Mouse (Mus musculus): ENCODE results near the gene Pih1d1. TPM values are rescaled to one million over a fixed set of nuclear protein-coding genes. Genes with fewer than 3 reads are reported as not detected.
A peak's percentile ranks its signal among the peaks of the same experiment; 100 is the strongest.

Gene Pih1d1
- polyA plus RNA-seq, 1 experiment = 62.5 TPM

DNA sequence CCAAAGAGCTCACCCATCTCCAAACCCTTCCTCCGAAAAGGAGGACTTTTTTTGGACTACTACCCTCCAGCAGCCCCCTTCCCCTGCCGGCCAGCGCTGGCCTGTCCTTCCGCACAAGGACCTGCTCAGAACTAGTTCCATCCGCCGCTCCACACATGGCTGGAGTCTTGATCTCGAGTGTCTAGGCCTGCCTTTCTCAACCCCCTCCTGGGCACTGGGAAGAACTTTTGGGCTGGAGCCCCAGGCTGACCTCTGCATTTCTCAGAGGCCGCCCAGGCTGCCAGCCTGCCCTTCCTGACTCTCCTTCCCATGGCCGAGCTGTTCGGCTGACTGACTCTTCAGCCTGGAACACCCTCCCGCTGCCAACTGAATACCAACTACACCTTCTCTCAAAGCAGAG lies 28.5 kb downstream of the Pih1d1 start:
- 8% methylated on average over 11 of the region's 11 CpGs for WGBS
- DNase-seq (ENCODE audit: low read depth, low spot score) = no peak

DNA sequence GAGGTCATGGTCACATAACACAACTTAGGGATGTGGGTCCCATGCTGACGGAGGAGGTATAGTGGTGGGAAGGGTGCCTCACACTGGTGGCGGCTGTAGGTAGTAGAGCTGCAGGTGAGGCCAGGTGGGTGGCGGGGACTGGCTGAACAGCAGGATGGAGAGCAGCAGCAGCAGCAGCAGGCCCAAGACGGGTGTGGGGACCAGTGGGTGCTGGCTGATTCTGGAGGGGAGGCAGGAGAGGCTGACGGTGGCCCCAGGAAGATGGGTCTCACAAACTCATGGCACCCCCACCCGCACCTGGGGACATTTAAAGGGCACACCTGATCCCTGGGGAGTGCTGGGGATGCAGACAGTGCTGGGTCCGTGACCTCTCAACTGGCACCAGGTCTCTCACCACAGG lies 29.6 kb downstream of the Pih1d1 start:
- WGBS = 68% methylated on average over 7 of the region's 7 CpGs
- no peak for DNase-seq (ENCODE audit: low read depth, low spot score)

DNA sequence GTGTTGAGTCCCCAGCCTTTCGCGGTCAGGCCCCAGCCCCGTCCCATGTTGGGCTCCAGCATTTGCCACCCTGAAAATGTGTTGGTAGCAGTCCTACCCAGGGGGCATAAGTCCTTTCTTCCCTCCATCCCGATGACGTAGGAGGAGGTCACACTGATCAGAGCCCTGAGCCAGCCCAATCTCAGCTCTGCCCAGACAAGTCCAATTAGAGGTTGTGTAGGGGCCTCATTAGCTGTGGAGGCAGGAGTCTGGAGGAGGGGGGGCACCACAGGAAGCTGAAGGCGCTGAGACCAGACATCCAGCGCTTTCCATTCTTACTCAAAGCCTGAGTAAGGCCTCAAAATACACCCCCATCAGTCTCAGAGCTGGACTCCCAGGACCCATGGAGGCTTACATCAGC lies 31.8 kb downstream of the Pih1d1 start:
- no peak for DNase-seq (ENCODE audit: low read depth, low spot score)
- 65% methylated on average over 7 of the region's 7 CpGs for WGBS

DNA sequence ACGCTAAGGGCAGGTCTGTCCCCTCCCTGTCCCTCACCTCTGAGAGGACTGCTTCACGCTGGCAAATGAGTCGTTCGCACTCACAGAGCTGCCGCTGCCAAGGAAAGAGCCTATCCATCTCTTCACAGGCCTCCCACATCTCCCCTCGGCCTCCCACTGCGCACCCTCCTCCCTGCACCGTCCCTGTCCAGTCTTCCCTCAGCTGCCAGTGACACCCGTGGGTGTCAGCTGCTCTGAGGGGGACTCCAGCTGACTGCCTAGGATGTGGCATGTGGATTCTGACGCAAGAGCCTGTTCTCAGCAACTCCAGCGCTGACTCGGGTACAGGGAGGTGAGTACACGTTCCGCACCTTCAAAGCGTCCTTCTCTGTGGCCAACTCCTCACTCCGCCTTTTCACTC lies 35.5 kb downstream of the Pih1d1 start:
- WGBS = 53% methylated on average over 16 of the region's 16 CpGs
- DNase-seq (ENCODE audit: low read depth, low spot score) = no peak

DNA sequence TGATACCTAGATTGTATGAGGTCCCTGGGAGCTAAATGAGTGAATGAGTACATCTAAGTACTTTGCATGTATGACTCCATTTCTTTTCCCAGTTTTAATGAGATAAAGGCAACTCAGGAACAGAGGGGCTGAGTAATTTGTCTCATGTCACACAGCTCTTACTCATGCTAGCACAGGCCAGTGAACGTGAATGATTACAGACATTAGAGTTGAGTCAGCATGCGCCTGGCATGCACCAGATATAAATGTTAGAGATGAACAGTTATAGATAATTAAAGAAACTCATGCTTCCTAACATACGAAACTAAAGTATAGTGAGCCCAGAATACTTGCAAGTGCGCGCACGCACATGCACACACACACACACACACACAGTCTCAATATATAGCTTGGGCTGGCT lies 36.1 kb downstream of the Pih1d1 start:
- no peak for DNase-seq (ENCODE audit: low read depth, low spot score)
- 86% methylated on average over 6 of the region's 6 CpGs for WGBS

DNA sequence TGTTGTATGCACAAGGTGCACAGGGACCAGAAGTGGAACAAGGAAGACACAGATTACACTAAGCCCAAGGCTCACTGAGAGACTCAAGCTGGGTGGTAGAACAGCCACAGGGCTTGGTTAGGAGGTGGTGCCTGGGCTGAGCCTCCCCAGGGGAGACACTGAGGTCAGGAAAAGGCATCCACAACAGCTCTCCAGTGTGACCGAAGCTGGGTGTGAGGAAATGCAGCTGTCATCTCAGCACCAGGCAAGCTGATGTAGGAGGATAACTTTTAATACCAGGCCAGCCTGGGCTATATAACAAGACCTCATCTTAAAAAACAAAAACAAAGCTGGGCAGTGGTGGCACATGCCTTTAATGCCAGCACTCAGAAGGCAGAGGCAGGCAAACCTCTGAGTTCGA lies 37.1 kb downstream of the Pih1d1 start:
- no peak for DNase-seq (ENCODE audit: low read depth, low spot score)
- 64% methylated on average over 2 of the region's 2 CpGs for WGBS

DNA sequence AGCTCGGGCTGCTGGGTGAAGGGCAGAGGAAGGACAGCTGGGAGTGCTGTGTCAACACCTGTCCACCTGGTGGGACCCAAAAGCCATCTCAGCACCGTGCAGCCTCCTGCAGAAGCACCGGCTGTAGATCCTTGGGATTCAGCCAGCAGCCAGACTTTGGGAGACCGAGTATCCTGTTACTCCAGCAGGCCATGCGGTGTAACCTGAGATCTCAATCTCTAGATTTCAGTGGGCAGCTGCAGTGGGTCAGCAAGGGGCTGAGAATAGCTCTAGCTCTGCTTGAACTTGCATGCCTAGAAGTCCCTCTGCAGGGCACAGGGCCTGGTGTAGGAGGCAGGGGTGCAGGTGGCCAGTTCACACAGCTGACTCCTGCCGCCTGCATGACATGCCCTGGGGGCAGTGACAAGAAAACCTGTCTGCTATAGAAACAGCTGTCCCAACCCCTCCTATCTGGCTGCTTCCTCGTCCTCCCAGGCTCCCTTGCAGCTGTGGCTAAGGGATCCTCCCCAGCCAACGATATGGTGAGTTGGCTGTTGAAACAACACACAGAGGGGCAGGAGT lies 37.8 kb downstream of the Pih1d1 start:
- no peak for DNase-seq (ENCODE audit: low read depth, low spot score)
- 14% methylated on average over 8 of the region's 8 CpGs for WGBS

DNA sequence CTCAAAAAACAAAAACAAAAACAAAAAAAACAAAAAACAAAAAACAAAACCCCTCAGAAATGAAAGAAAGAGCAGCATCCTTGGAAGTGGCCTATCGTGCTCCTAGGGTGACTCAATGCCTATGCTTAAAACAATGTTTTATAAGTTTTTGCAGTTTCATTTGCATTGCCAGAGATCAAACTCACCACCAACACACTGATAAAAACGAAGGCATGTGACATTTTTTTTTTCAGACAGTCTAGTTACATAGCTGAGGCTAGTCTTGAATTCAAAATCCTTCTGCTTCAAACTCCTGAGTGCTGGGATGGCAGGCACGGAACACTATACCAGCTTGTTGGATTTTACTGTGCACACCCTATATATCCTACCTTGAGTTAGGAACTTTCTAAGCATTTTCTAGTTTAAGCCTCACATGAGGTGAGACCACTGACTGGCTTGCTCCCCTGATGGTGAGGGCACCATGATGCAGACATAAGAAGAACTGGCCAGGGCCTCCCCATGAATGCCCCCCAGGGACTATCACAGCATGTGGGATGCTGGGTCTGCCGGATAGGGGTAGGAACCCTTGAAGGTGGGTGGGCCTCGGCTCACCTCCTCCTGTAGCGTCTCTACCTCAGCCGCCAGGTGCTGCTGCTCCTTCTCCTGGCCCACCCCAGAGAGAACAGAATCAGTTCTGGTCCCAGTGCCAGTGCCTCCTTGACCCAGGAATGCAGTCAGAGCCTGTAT lies 38.6 kb downstream of the Pih1d1 start:
- WGBS = 91% methylated on average over 7 of the region's 7 CpGs
- no peak for DNase-seq (ENCODE audit: low read depth, low spot score)

DNA sequence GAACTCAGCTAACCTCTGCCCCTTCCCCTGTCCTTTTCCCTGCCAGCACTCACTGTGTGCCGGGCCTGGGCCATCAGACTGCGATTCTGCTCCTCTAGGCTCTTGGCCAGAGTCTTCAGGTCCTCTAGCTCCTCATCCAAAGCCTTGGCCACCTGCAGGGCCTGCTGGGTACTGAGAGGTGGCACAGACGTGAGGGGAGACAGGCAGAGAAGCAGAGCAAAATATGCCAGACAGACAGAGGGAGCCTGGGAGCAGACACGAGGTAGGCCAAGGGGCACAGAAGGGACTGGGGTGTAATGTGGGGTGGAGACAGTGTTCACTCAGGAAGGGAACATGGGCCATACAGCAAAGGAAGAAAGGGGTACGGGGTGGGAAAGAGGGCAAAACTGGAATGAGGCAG lies 39.3 kb downstream of the Pih1d1 start:
- 67% methylated on average over 5 of the region's 5 CpGs for WGBS
- DNase-seq (ENCODE audit: low read depth, low spot score) = no peak

DNA sequence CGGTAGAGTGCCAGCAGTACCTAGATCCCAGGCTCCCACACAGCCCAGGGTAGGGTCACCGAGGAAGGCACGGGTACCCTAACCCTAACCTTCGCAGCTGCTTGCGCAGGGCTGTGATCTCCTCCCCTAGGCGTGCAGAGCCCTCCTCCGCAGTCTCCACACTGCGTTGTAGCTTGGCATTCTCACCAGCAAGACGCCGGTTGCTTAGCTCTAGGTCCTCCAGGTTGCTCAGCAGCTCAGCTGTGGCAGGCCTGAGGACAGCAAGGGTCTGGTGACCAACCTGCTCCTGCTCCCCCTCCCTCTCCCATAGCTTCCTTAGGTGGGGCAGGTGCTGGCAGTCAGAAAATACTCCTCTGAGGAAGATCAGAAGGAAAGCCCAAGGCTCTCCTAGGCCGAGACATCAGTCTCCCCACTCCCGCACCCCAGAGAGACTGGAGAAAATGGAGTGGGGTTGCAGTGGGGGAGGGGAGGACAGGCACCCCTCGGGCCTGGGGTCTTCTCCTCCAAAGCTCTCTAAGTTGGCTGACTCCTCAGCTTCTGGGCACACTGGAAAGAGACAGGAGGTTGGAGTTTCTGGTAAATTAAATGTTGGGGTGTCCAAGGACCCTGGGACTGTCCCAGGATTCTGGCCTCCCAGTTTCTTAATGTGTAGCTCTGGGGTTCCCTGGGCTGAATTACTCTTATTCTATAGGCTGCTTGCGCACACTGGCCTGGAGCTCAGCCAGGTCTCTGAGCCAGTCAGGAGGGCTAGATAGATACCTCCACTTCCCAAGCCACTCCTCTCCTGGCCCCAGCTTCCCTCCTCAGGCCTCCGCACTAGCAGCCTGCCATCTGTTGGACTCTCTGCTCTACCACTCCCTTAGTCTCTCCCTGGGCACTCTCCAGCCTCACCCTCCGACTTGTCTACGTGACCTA lies 40.0 kb downstream of the Pih1d1 start:
- no peak for DNase-seq (ENCODE audit: low read depth, low spot score)
- 69% methylated on average over 17 of the region's 17 CpGs for WGBS

DNA sequence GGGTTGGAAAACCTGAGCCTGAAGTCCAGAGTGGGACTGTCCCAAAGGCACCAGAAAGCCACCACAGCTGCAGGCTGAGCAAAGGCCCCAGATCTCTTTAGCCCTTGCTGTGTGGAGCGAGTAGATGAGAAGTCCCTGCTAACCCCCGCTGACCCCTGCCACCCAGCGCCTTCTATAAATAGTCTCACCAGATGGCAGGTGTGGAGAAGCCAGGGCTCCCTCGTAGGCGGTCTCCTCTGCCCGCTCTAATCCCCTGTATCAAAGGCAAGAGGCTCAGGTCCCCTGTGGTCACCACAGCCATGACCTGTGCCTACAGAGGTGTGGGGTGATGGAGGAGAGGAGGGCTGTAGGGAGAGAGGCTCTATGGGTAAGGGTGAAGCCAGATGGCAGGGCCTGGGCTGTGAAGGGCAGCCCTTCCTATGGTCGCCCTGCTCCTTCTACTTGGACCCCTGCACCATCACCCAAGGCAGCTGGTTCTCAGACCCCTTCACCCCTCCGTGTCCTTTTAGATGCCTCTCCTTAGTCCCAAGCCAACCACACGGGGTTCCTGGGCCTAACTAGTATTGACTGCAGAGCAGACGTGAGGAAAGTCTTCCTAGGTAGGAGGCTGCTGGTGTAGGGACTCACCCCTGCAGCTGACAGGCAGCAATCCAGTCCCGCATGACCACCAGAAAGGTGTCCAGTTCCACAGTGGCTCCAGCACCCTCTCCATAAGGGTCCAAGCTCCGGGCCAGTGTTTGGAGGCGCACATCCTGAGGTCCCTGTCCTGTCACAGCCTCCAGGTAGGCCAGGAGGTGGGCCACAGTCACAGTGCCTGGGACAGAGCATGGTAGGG lies 41.5 kb downstream of the Pih1d1 start:
- no peak for DNase-seq (ENCODE audit: low read depth, low spot score)
- 73% methylated on average over 13 of the region's 13 CpGs for WGBS

DNA sequence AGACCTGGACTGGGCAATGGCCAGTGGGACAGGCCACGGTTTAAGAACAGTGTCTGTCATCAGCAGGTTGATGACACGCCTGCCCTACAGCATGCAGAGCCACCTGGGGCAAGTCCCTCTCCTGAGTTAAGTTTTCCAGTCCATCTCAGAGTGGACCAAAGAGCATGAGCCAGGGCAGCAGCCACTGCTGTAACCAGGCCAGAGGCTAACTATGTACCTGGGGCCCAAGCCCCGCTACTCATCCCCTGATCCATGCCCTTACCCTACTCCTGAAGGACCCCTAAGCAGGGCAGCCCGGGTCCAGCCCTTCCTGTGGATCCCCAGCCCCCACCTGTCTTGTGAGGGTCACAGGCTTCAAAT lies 42.1 kb downstream of the Pih1d1 start:
- no peak for DNase-seq (ENCODE audit: low read depth, low spot score)
- WGBS = 76% methylated on average over 4 of the region's 4 CpGs

DNA sequence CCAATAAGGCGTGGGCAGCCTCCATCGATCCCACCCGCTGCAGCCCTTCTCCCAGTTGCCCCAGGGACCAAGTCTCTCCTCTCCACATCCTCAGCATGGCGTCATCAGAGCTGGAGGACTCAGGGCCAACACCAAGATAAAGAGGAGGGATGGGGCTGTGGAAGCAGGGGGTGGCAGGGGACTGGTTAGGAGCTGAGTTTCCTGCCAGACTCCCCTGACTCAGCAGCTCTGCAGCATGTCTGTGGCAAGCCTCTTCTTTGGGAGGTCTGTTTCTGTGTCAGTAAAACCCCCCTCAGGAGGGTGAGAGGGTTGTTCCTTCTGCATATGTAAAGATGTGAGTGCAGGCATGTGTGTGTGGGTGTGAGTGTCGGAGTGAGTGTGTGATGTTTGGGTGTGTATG lies 42.9 kb downstream of the Pih1d1 start:
- WGBS = 72% methylated on average over 5 of the region's 5 CpGs
- DNase-seq (ENCODE audit: low read depth, low spot score) = no peak

DNA sequence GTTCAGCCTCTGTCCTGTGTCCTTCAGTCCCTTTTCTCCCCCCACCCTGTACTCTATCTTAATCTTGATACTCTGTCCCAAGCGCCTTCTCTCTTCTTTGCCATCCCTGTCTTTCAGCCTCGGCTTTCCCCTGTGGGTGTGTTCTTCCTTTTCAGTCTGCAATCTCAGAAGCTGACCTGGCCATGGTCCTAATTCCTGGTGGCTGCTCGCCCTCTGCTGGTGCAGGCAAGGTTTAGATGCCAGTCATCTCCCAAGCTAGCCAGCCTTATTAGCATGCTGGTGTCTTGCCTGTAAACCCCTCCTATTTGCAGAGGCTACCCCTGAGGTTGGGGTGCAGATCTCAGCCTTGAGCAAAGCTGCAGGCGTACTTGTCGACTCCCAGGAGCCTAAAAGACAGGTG lies 44.3 kb downstream of the Pih1d1 start:
- no peak for DNase-seq (ENCODE audit: low read depth, low spot score)

DNA sequence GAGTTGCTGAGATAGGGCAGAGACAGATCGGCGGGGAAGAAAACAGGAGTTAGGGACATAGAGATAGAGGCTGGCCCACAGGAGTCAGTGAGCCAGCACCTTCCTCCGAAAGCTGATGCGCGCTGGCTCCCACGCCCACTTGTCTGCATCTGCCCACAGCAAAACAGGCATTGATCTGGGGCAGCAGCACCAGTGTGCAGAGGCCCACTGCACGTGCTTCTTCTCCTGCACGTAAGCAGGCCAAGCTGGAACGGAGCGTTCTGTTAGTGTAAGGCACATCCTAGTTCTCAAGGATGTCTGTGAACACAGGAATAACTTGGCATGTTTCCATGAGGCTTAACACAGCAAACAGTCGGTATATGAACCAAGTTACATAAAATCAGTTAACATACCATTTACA lies 44.9 kb downstream of the Pih1d1 start:
- WGBS = 64% methylated on average over 11 of the region's 11 CpGs
- DNase-seq (ENCODE audit: low read depth, low spot score) = no peak

More for the DNA sequence above, 44.3 kb downstream of the Pih1d1 start:
- WGBS = 18% methylated on average over 5 of the region's 5 CpGs

DNA sequence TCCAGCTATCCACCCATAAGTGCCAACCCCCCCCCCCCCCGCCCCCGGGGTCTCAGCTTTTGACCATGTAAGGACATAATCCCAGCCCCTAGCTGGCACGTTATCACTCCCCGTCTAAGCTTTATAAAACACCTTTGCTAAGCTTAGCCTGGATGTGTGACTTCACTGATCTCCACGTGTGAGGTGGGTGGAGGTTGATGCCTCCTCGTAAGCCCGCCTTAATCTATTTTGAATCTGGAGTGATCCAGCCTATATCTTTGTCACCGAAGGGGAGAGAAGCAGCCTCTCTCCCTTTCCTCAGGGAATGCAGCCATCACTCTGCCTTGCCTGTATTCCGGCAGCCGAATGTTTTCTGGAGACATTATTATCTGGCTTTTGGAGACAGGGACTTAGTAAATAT lies 48.6 kb downstream of the Pih1d1 start:
- 51% methylated on average over 10 of the region's 10 CpGs for WGBS
- DNase-seq (ENCODE audit: low read depth, low spot score) = no peak

DNA sequence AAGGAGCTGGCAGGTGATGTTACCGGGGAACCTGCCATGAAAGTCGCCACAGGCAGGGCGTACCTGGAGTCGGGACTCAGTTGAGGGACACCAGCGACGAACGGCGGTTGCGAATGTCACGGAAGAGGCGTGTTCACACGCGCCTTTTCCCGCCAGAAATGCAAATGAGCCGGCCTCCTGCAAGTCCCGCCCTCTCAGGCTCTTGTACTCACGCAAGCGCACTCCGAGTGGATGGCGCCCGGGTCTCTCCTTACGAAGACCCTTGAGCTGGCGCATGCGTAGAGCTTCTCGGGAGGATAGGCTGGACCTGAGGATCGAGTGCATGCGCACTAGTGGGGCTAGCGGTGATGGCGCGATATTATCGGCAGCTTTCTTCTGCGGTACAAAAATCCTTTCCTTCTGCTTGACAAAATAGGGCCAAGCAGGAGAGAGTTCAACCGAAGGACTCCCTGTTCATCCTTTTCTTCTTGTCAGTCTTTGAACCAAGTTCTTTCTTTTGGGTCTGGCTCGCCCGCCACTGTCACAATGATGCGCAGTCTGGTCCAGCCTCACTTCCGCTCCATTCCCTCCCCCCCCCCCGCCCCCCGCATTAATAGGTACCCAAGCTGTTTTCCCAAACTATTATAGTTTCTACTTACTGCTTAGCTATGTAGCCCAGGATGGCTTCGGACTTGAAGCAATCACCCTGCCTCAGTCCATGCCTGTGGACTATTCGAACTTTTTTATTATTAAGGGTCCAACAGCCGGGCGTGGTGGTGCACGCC lies 50.5 kb downstream of the Pih1d1 start, which contains the start of gene Ccdc155:
Gene Ccdc155 (minus strand): TSS at position 513 of the 764 bp plus-strand sequence.
- WGBS = 6% methylated on average over 44 of the region's 44 CpGs
- DNase-seq (ENCODE audit: low read depth, low spot score) = peak; percentile 55

DNA sequence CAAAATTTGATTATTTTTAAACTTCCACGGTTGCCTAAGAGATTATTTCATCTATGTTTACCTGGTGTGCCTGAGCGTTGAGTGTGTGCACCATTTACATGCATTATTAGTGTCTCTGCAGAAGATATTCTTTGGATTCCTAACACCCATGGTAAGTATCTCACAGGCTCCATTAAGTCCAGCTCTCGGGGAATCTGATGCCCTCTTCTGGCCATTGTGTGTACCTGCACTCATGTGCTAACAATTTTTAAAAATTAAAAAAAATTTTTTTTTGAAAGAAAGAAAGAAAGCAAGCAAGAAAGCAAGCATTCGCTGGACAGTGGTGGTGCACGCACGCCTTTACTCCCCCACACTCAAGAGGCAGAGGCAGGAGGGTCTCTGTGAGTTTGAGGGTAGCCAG lies 54.2 kb downstream of the Pih1d1 start:
- WGBS = 81% methylated on average over 6 of the region's 6 CpGs
- DNase-seq (ENCODE audit: low read depth, low spot score) = no peak
